ENCODE assay signal across 8 mouse cellular contexts in genomic region chr13:109902460-109902854, GRCm38 (mm10).
DNase-seq lines count a peak whose midpoint lies in the region; ATAC-seq and TF ChIP-seq lines count a peak whose summit lies in the region.
"Not testable (repeated sequence)": the region's sequence is repeated elsewhere in the genome, so short reads cannot be mapped to it uniquely, and the experiment has no call there.

No protein-coding gene starts in this region.

- not testable (repeated sequence) for H3K9me3 ChIP-seq in forebrain, postnatal 0 days (ENCODE audit: low read length); hindbrain, embryonic 13.5 days

- WGBS in forebrain, postnatal 0 days = 2% methylated on average over 28 of the region's 28 CpGs
- WGBS in hindbrain, embryonic 13.5 days = under 1% methylated on average over 28 of the region's 28 CpGs
- under 1% methylated on average over 28 of the region's 28 CpGs for WGBS in olfactory bulb, adult 2 months
- WGBS in thymus, adult 2 months = under 1% methylated on average over 28 of the region's 28 CpGs

- peak; percentile 36; the same call in 1 of the 2 replicates for TF ChIP-seq CTCF in forebrain, postnatal 0 days (IDR thresholded peaks at IDR 0.05; ENCODE audit: low read depth)
- not testable (repeated sequence) for TF ChIP-seq CTCF in olfactory bulb, adult 2 months (IDR thresholded peaks at IDR 0.05; ENCODE audit: insufficient read depth, low read depth, low read length); thymus, adult 2 months (IDR thresholded peaks at IDR 0.05; ENCODE audit: borderline replicate concordance, control insufficient read depth, extremely low read depth, insufficient read depth, low read length, poor library complexity)

- TF ChIP-seq POLR2A in olfactory bulb, adult 2 months (IDR thresholded peaks at IDR 0.05; ENCODE audit: insufficient read depth, low read depth, low read length) = not testable (repeated sequence)
- peak; percentile 49; the same call in 1 of the 2 replicates for TF ChIP-seq POLR2A in thymus, adult 2 months (IDR thresholded peaks at IDR 0.05; ENCODE audit: control insufficient read depth, extremely low read depth, insufficient read depth, low read length, poor library complexity)

- not testable (repeated sequence) for H3K27me3 ChIP-seq in forebrain, postnatal 0 days (ENCODE audit: insufficient read depth, low read length); hindbrain, embryonic 13.5 days; thymus, adult 2 months (ENCODE audit: control insufficient read depth, insufficient read depth, low read length)

- H3K4me3 ChIP-seq in forebrain, postnatal 0 days (ENCODE audit: low read depth, low read length) = peak overlapping the region; percentile 72
- peak overlapping the region; percentile 62 for H3K4me3 ChIP-seq in hindbrain, embryonic 13.5 days
- H3K4me3 ChIP-seq in olfactory bulb, adult 2 months (ENCODE audit: insufficient read depth, low read depth, low read length) = peak overlapping the region; percentile 78
- H3K4me3 ChIP-seq in thymus, adult 2 months (ENCODE audit: control insufficient read depth, insufficient read depth, low read length) = peak overlapping the region; percentile 86

- H3K27ac ChIP-seq in forebrain, postnatal 0 days (ENCODE audit: low read depth, low read length) = peak overlapping the region; percentile 75
- H3K27ac ChIP-seq in hindbrain, embryonic 13.5 days = peak overlapping the region; percentile 84
- peak overlapping the region; percentile 60 for H3K27ac ChIP-seq in olfactory bulb, adult 2 months (ENCODE audit: insufficient read depth, low read depth, low read length)
- H3K27ac ChIP-seq in thymus, adult 2 months (ENCODE audit: control insufficient read depth, insufficient read depth, low read length) = peak overlapping the region; percentile 68

- ATAC-seq in forebrain, postnatal 0 days = peak; percentile 91
- ATAC-seq in hindbrain, embryonic 13.5 days (ENCODE audit: low FRiP score) = peak; percentile 85

- peaks cover 20% of the 10 kb centered on the region for H3K4me1 ChIP-seq in forebrain, postnatal 0 days (ENCODE audit: insufficient read depth)
- H3K4me1 ChIP-seq in hindbrain, embryonic 13.5 days (replicated peaks) = peaks cover 33% of the 10 kb centered on the region
- H3K4me1 ChIP-seq in olfactory bulb, adult 2 months (ENCODE audit: control insufficient read depth, insufficient read depth, low read length); thymus, adult 2 months (replicated peaks; ENCODE audit: control insufficient read depth, insufficient read depth, low read length): not testable (repeated sequence)

- DNase-seq in MN1 (ENCODE audit: low spot score) = peak; percentile 63
- peak; percentile 59 for DNase-seq in cerebellum, adult 9-11 months
- peak; percentile 81 for DNase-seq in forebrain, postnatal 0 days
- DNase-seq in layer of hippocampus, postnatal 36 days = peak; percentile 43 to 57
- peak; percentile 57 for DNase-seq in lung, postnatal 10 days
- peak; percentile 93 for DNase-seq in thymus, adult 2 months

- peak overlapping the region; percentile 84 for H3K9ac ChIP-seq in forebrain, postnatal 0 days
- H3K9ac ChIP-seq in hindbrain, embryonic 13.5 days = peak overlapping the region; percentile 85

- not testable (repeated sequence) for H3K36me3 ChIP-seq in forebrain, postnatal 0 days (ENCODE audit: insufficient read depth); hindbrain, embryonic 13.5 days; thymus, adult 2 months (ENCODE audit: control insufficient read depth, insufficient read depth, low read length)

- peak overlapping the region; percentile 95 for H3K4me2 ChIP-seq in forebrain, postnatal 0 days (ENCODE audit: low read depth)
- peak overlapping the region; percentile 95 for H3K4me2 ChIP-seq in hindbrain, embryonic 13.5 days

Comparison
In these comparisons a context has a peak if more than half of its experiments do, and no peak if none do; other contexts are left out.
1. Peak in every context shown above with its lines: DNase-seq, ATAC-seq, H3K4me3 ChIP-seq and H3K27ac ChIP-seq.